Mouse (Mus musculus): Measurements from ENCODE around the gene Crat. TPM values are rescaled to one million over a fixed set of nuclear protein-coding genes. Genes with fewer than 3 reads are reported as not detected.

Crat gene
- polyA plus RNA-seq, 1 experiment, result 20.5 TPM

- TF ChIP-seq TAL1 (IDR thresholded peaks at IDR 0.05; ENCODE audit: low read length), result no peak
- no peak for TF ChIP-seq GATA1 (IDR thresholded peaks at IDR 0.05; ENCODE audit: low read length)
- peaks cover 100% of the 10 kb centered on the region for H3K36me3 ChIP-seq (ENCODE audit: control insufficient read depth)
- H3K4me3 ChIP-seq (replicated peaks), result no peak overlapping the region
- no peaks in the 10 kb centered on the region; the same call in 1 of the 2 replicates for H3K27me3 ChIP-seq (ENCODE audit: control insufficient read depth)
- H3K4me1 ChIP-seq (ENCODE audit: control insufficient read depth), result peaks cover 22% of the 10 kb centered on the region
- H3K9me3 ChIP-seq (ENCODE audit: control insufficient read depth, low read length), result no peaks in the 10 kb centered on the region
Observed at GRCm38 (mm10) chr2:30441518-30442497, 26.2 kb upstream of the Crat start.

GRCm38 (mm10) chr2:30440701-30441517 lies 25.3 kb upstream of the Crat start:
- Histone ChIP-seq H3K9me3 (ENCODE audit: control insufficient read depth, low read length) (no peaks in the 10 kb centered on the region), H3K27me3 (ENCODE audit: control insufficient read depth) (no peaks in the 10 kb centered on the region; the same call in 1 of the 2 replicates), H3K4me1 (ENCODE audit: control insufficient read depth) (peaks cover 28% of the 10 kb centered on the region), H3K4me3 (replicated peaks) (no peak overlapping the region), H3K36me3 (ENCODE audit: control insufficient read depth) (peaks cover 100% of the 10 kb centered on the region)
- TF ChIP-seq TAL1 (IDR thresholded peaks at IDR 0.05; ENCODE audit: low read length) (no peak), GATA1 (IDR thresholded peaks at IDR 0.05; ENCODE audit: low read length) (no peak)

GRCm38 (mm10) chr2:30440211-30440700 lies 24.6 kb upstream of the Crat start:
- TF ChIP-seq GATA1 (IDR thresholded peaks at IDR 0.05; ENCODE audit: low read length) (no peak), TAL1 (IDR thresholded peaks at IDR 0.05; ENCODE audit: low read length) (no peak)
- Histone ChIP-seq H3K27me3 (ENCODE audit: control insufficient read depth) (no peaks in the 10 kb centered on the region; the same call in 1 of the 2 replicates), H3K4me1 (ENCODE audit: control insufficient read depth) (peaks cover 33% of the 10 kb centered on the region), H3K9me3 (ENCODE audit: control insufficient read depth, low read length) (no peaks in the 10 kb centered on the region), H3K4me3 (replicated peaks) (no peak overlapping the region), H3K36me3 (ENCODE audit: control insufficient read depth) (peaks cover 100% of the 10 kb centered on the region)

- no peak overlapping the region for H3K4me3 ChIP-seq (replicated peaks)
- H3K9me3 ChIP-seq (ENCODE audit: control insufficient read depth, low read length), result no peaks in the 10 kb centered on the region
- no peak for TF ChIP-seq GATA1 (IDR thresholded peaks at IDR 0.05; ENCODE audit: low read length)
- no peak for TF ChIP-seq TAL1 (IDR thresholded peaks at IDR 0.05; ENCODE audit: low read length)
- peaks cover 39% of the 10 kb centered on the region for H3K4me1 ChIP-seq (ENCODE audit: control insufficient read depth)
- H3K36me3 ChIP-seq (ENCODE audit: control insufficient read depth), result peaks cover 100% of the 10 kb centered on the region
- H3K27me3 ChIP-seq (ENCODE audit: control insufficient read depth), result no peaks in the 10 kb centered on the region; the same call in 1 of the 2 replicates
Observed at GRCm38 (mm10) chr2:30439631-30440030, 24.0 kb upstream of the Crat start.

- H3K36me3 ChIP-seq (ENCODE audit: control insufficient read depth), result peaks cover 100% of the 10 kb centered on the region
- no peaks in the 10 kb centered on the region; the same call in 1 of the 2 replicates for H3K9me3 ChIP-seq (ENCODE audit: control insufficient read depth, low read length)
- peaks cover 56% of the 10 kb centered on the region for H3K4me1 ChIP-seq (ENCODE audit: control insufficient read depth)
- no peak overlapping the region for H3K4me3 ChIP-seq (replicated peaks)
- H3K27me3 ChIP-seq (ENCODE audit: control insufficient read depth), result no peaks in the 10 kb centered on the region; the same call in 1 of the 2 replicates
- TF ChIP-seq GATA1 (IDR thresholded peaks at IDR 0.05; ENCODE audit: low read length), result no peak
- no peak for TF ChIP-seq TAL1 (IDR thresholded peaks at IDR 0.05; ENCODE audit: low read length)
Observed at GRCm38 (mm10) chr2:30437791-30438190, 22.2 kb upstream of the Crat start.

- no peak overlapping the region for H3K4me3 ChIP-seq (replicated peaks)
- H3K4me1 ChIP-seq (ENCODE audit: control insufficient read depth), result peaks cover 58% of the 10 kb centered on the region
- TF ChIP-seq TAL1 (IDR thresholded peaks at IDR 0.05; ENCODE audit: low read length), result no peak
- TF ChIP-seq GATA1 (IDR thresholded peaks at IDR 0.05; ENCODE audit: low read length), result no peak
- H3K9me3 ChIP-seq (ENCODE audit: control insufficient read depth, low read length), result no peaks in the 10 kb centered on the region; the same call in 1 of the 2 replicates
- H3K36me3 ChIP-seq (ENCODE audit: control insufficient read depth), result peaks cover 100% of the 10 kb centered on the region
- no peaks in the 10 kb centered on the region; the same call in 1 of the 2 replicates for H3K27me3 ChIP-seq (ENCODE audit: control insufficient read depth)
Observed at GRCm38 (mm10) chr2:30436809-30437208, 21.2 kb upstream of the Crat start.

GRCm38 (mm10) chr2:30436156-30436545 lies 20.5 kb upstream of the Crat start:
- H3K36me3 ChIP-seq (ENCODE audit: control insufficient read depth), result peaks cover 100% of the 10 kb centered on the region
- no peak overlapping the region for H3K4me3 ChIP-seq (replicated peaks)
- no peak for TF ChIP-seq TAL1 (IDR thresholded peaks at IDR 0.05; ENCODE audit: low read length)
- TF ChIP-seq GATA1 (IDR thresholded peaks at IDR 0.05; ENCODE audit: low read length), result no peak
- no peaks in the 10 kb centered on the region; the same call in 1 of the 2 replicates for H3K27me3 ChIP-seq (ENCODE audit: control insufficient read depth)
- peaks cover 62% of the 10 kb centered on the region for H3K4me1 ChIP-seq (ENCODE audit: control insufficient read depth)
- H3K9me3 ChIP-seq (ENCODE audit: control insufficient read depth, low read length), result no peaks in the 10 kb centered on the region; the same call in 1 of the 2 replicates

GRCm38 (mm10) chr2:30435326-30436155 lies 19.9 kb upstream of the Crat start:
- Histone ChIP-seq H3K36me3 (ENCODE audit: control insufficient read depth) (peaks cover 100% of the 10 kb centered on the region), H3K4me1 (ENCODE audit: control insufficient read depth) (peaks cover 62% of the 10 kb centered on the region)
- TF ChIP-seq GATA1 (IDR thresholded peaks at IDR 0.05; ENCODE audit: low read length), result no peak
- no peak for TF ChIP-seq TAL1 (IDR thresholded peaks at IDR 0.05; ENCODE audit: low read length)

More at GRCm38 (mm10) chr2:30435326-30436155, 19.9 kb upstream of the Crat start:
- Histone ChIP-seq H3K27me3 (ENCODE audit: control insufficient read depth) (no peaks in the 10 kb centered on the region; the same call in 1 of the 2 replicates), H3K4me3 (replicated peaks) (peak overlapping the region; percentile 31), H3K9me3 (ENCODE audit: control insufficient read depth, low read length) (no peaks in the 10 kb centered on the region; the same call in 1 of the 2 replicates)

Measured in erythroblast, embryonic 14.5 days (primary cell).